Mouse (Mus musculus) stomach, postnatal 0 days (tissue): ENCODE data around the gene Xpnpep2.
A peak's percentile ranks its signal among the peaks of the same experiment; 100 is the strongest.

Experiments used
- CTCF ChIP-seq: IDR thresholded peaks from 2 replicates; pipeline ENCODE4 v1.5.1; 2016; ENCODE audit warnings: antibody characterized with exemption, low read depth, mild to moderate bottlenecking, moderate library complexity
- EP300 ChIP-seq: optimal IDR thresholded peaks from 2 replicates; pipeline ENCODE3; 2016; ENCODE audit warnings: antibody characterized with exemption

GRCm38 (mm10) chrX:48124132-48125071 lies 15.9 kb downstream of the Xpnpep2 start:
- TF ChIP-seq CTCF (peak; percentile 76), EP300 (no peak)
